Mouse (Mus musculus) myocyte (in vitro differentiated cells): Measurements from ENCODE around the gene Kalrn. TPM values are rescaled to one million over a fixed set of nuclear protein-coding genes. Genes with fewer than 3 reads are reported as not detected.

ENCODE experiments used
- H3K27me3 ChIP-seq: one replicate; pipeline ENCODE4 v1.6.1; 2011; ENCODE audit not compliant: control insufficient read depth, insufficient read depth, insufficient read length
- H3K36me3 ChIP-seq: one replicate; pipeline ENCODE4 v1.6.1; 2011; ENCODE audit not compliant: control insufficient read depth, insufficient read depth
- H3K4me2 ChIP-seq: one replicate; pipeline ENCODE4 v1.6.1; 2011; ENCODE audit warnings: low read depth, control low read depth
- H3K4me3 ChIP-seq: one replicate; pipeline ENCODE4 v1.5.1; 2011; ENCODE audit warnings: mild to moderate bottlenecking, control low read depth, moderate library complexity
- H3K79me2 ChIP-seq: one replicate; pipeline ENCODE4 v1.6.1; 2011; ENCODE audit not compliant: control insufficient read depth, insufficient read depth
- H3ac ChIP-seq: one replicate; pipeline ENCODE4 v1.6.1; 2011; ENCODE audit not compliant: control insufficient read depth, insufficient read length
- CEBPB ChIP-seq: IDR thresholded peaks from 2 replicates; pipeline ENCODE4 v1.6.1; 2011; ENCODE audit warnings: mild to moderate bottlenecking, moderate library complexity; ENCODE audit not compliant: poor library complexity, insufficient read depth, severe bottlenecking
- E2F4 ChIP-seq: IDR thresholded peaks from one replicate; pipeline ENCODE4 v1.6.1; 2011; ENCODE audit warnings: mild to moderate bottlenecking, control low read depth, moderate library complexity; ENCODE audit not compliant: insufficient read depth
- MAX ChIP-seq: IDR thresholded peaks from one replicate; pipeline ENCODE4 v1.6.1; 2011; ENCODE audit warnings: low read depth, mild to moderate bottlenecking, control low read depth
- MYOD1 ChIP-seq, 3 experiments: IDR thresholded peaks; one replicate each; pipeline ENCODE4 v1.6.1; 2011; ENCODE audit warnings: control low read depth in 2 of 3, low read depth in 2 of 3, mild to moderate bottlenecking in 2 of 3, moderate library complexity in 1 of 3; ENCODE audit not compliant: insufficient read length in 2 of 3, control insufficient read depth in 1 of 3
- MYOG ChIP-seq, 3 experiments: IDR thresholded peaks; one replicate each; pipeline ENCODE4 v1.6.1; 2011; ENCODE audit warnings: control low read depth in 2 of 3, low read depth in 2 of 3, mild to moderate bottlenecking in 2 of 3; ENCODE audit not compliant: insufficient read length in 2 of 3, control insufficient read depth in 1 of 3, insufficient read depth in 1 of 3
- POLR2A ChIP-seq: IDR thresholded peaks from one replicate; pipeline ENCODE4 v1.6.1; 2011; ENCODE audit warnings: low read depth, mild to moderate bottlenecking, control low read depth, moderate library complexity; ENCODE audit not compliant: insufficient read length
- POLR2AphosphoS2 ChIP-seq: IDR thresholded peaks from one replicate; pipeline ENCODE4 v1.6.1; 2011; ENCODE audit warnings: low read depth, control low read depth; ENCODE audit not compliant: insufficient read length
- REST ChIP-seq: IDR thresholded peaks from one replicate; pipeline ENCODE4 v1.6.1; 2011; ENCODE audit warnings: mild to moderate bottlenecking, control low read depth, moderate library complexity; ENCODE audit not compliant: insufficient read depth, insufficient read length
- SRF ChIP-seq: IDR thresholded peaks from one replicate; pipeline ENCODE4 v1.6.1; 2011; ENCODE audit warnings: low read depth; ENCODE audit not compliant: control insufficient read depth, insufficient read length
- TCF12 ChIP-seq: IDR thresholded peaks from one replicate; pipeline ENCODE4 v1.6.1; 2011; ENCODE audit warnings: mild to moderate bottlenecking, control low read depth; ENCODE audit not compliant: poor library complexity, insufficient read depth, severe bottlenecking
- TCF3 ChIP-seq: IDR thresholded peaks from one replicate; pipeline ENCODE4 v1.6.1; 2011; ENCODE audit warnings: low read depth, control low read depth; ENCODE audit not compliant: insufficient read length
- USF1 ChIP-seq: IDR thresholded peaks from one replicate; pipeline ENCODE4 v1.6.1; 2011; ENCODE audit warnings: low read depth, mild to moderate bottlenecking, control low read depth, moderate library complexity
- polyA plus RNA-seq: library from polyadenylated mRNA; unstranded; fragments of >200 nt; fragmentation: generic; extraction: Trizol; gene quantifications from one replicate; pipeline ENCODE4 v1.2.1, GENCODE M21; 2012; ENCODE audit warnings: missing spikeins

Gene Kalrn
- polyA plus RNA-seq, 1 experiment = 5.5 TPM

DNA sequence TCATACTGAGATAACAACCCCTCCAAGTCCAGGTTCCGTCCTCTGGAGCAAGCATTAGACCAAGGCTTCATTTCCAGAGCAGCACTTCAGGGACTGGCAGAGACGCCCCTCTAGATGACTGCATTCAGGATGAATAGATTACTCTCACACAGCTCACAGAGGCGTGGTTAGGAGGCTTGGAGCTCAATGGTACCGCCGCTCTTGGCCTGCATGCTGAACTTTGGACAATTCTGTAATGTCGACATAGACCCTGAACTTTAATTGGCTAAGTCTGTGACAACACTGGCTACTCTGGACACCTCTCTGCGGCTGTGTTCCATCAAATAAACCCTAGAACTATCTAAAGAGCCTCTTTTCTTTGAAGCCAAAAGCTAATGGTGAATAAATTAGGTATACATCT is 525.8 kb downstream of the Kalrn start:
- Histone ChIP-seq H3K36me3 (no peaks in the 10 kb centered on the region), H3K4me3 (no peak overlapping the region), H3K27me3 (no peaks in the 10 kb centered on the region), H3K79me2 (no peaks in the 10 kb centered on the region), H3ac (no peak overlapping the region), H3K4me2 (no peak overlapping the region)
- TF ChIP-seq POLR2A = no peak
- no peak for TF ChIP-seq TCF12
- TF ChIP-seq USF1 = no peak
- no peak for TF ChIP-seq MYOD1 (IDR thresholded peaks at IDR 0.05; ENCODE audit: control insufficient read depth in 1 of 3, insufficient read length in 2 of 3, low read depth in 2 of 3)
- no peak for TF ChIP-seq E2F4
- no peak for TF ChIP-seq CEBPB
- no peak for TF ChIP-seq MAX
- TF ChIP-seq TCF3 = no peak
- no peak for TF ChIP-seq REST
- TF ChIP-seq MYOG (IDR thresholded peaks at IDR 0.05; ENCODE audit: control insufficient read depth in 1 of 3, insufficient read depth in 1 of 3, insufficient read length in 2 of 3, low read depth in 2 of 3) = no peak
- TF ChIP-seq POLR2AphosphoS2 = no peak
- no peak for TF ChIP-seq SRF

DNA sequence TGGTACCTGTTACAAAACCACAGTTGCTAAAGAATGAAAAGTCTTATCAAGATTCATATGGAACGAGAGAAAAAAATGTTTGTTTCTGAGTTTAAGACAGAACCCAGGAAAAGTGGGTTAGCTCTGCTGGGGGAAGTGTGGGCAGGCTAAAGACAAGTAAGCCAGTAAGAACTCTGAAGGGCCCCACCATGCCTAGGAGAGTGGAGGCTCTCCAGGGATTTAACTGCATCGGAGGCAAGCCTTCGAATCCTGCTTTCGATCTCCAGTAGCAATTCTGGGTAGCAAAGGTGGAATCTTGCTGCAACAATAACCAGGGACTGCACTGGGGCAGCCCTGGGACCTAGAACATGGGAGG is 526.3 kb downstream of the Kalrn start:
- Histone ChIP-seq H3K4me2 (no peak overlapping the region), H3K4me3 (no peak overlapping the region), H3K27me3 (no peaks in the 10 kb centered on the region), H3K79me2 (no peaks in the 10 kb centered on the region), H3K36me3 (peaks cover 2% of the 10 kb centered on the region), H3ac (no peak overlapping the region)
- TF ChIP-seq MYOD1 (IDR thresholded peaks at IDR 0.05; ENCODE audit: control insufficient read depth in 1 of 3, insufficient read length in 2 of 3, low read depth in 2 of 3) (no peak), TCF12 (no peak), USF1 (no peak)

DNA sequence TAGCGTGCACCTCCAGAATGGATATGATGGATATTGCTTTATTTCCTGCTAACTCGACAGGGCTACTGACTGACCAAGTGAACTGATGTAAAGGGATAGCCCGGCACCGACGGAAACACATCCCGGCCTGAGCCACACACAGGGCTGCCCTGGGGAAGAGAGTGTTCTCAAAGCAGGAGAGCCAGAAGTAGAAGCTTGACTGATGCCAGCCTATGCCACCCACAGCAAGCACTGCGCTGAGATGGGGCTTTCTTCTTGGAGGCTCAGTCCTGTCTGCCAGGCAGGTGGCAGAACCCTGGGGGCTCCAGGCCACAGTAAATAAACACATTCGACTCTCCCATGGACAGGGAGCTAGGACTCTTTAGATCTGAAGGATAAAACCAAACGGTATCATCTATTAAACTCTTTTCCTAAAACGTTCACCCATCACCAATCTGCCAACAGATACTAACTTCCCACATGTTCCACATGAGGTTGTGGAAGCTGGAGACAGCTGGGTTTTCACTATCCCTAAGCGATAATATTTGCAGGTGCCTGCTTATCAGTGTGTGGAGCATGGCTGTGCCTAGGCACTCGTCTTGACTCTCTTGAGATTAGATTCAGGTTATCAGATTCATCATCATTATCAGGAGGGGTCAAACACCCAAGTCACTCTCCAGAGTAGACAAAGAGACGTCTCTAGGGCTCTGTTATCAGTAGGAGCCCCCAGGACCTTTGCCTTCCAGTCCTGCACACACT is 526.9 kb downstream of the Kalrn start:
- H3ac ChIP-seq = no peak overlapping the region
- H3K36me3 ChIP-seq = peaks cover 4% of the 10 kb centered on the region
- no peaks in the 10 kb centered on the region for H3K27me3 ChIP-seq
- no peak overlapping the region for H3K4me2 ChIP-seq
- no peak for TF ChIP-seq POLR2A
- TF ChIP-seq MYOG (IDR thresholded peaks at IDR 0.05; ENCODE audit: control insufficient read depth in 1 of 3, insufficient read depth in 1 of 3, insufficient read length in 2 of 3, low read depth in 2 of 3) = no peak
- TF ChIP-seq USF1 = no peak
- no peak for TF ChIP-seq MYOD1 (IDR thresholded peaks at IDR 0.05; ENCODE audit: control insufficient read depth in 1 of 3, insufficient read length in 2 of 3, low read depth in 2 of 3)
- TF ChIP-seq REST = no peak
- no peak for TF ChIP-seq E2F4
- no peak for TF ChIP-seq CEBPB
- TF ChIP-seq POLR2AphosphoS2 = no peak
- no peak for TF ChIP-seq SRF
- no peak for TF ChIP-seq TCF12
- TF ChIP-seq TCF3 = no peak
- no peak for TF ChIP-seq MAX
- no peak overlapping the region for H3K4me3 ChIP-seq
- no peaks in the 10 kb centered on the region for H3K79me2 ChIP-seq

GRCm38 (mm10) chr16:34044539-34044938 is 528.8 kb downstream of the Kalrn start:
- H3K4me2 ChIP-seq = no peak overlapping the region
- no peaks in the 10 kb centered on the region for H3K27me3 ChIP-seq
- H3K36me3 ChIP-seq = peaks cover 4% of the 10 kb centered on the region
- no peak overlapping the region for H3K4me3 ChIP-seq
- no peaks in the 10 kb centered on the region for H3K79me2 ChIP-seq
- TF ChIP-seq CEBPB (no peak), MAX (no peak), E2F4 (no peak), REST (no peak), TCF12 (no peak), USF1 (no peak), MYOG (IDR thresholded peaks at IDR 0.05; ENCODE audit: control insufficient read depth in 1 of 3, insufficient read depth in 1 of 3, insufficient read length in 2 of 3, low read depth in 2 of 3) (no peak), MYOD1 (IDR thresholded peaks at IDR 0.05; ENCODE audit: control insufficient read depth in 1 of 3, insufficient read length in 2 of 3, low read depth in 2 of 3) (no peak), SRF (no peak), POLR2A (no peak), TCF3 (no peak), POLR2AphosphoS2 (no peak)
- H3ac ChIP-seq = no peak overlapping the region
